In the genomic region with DNA sequence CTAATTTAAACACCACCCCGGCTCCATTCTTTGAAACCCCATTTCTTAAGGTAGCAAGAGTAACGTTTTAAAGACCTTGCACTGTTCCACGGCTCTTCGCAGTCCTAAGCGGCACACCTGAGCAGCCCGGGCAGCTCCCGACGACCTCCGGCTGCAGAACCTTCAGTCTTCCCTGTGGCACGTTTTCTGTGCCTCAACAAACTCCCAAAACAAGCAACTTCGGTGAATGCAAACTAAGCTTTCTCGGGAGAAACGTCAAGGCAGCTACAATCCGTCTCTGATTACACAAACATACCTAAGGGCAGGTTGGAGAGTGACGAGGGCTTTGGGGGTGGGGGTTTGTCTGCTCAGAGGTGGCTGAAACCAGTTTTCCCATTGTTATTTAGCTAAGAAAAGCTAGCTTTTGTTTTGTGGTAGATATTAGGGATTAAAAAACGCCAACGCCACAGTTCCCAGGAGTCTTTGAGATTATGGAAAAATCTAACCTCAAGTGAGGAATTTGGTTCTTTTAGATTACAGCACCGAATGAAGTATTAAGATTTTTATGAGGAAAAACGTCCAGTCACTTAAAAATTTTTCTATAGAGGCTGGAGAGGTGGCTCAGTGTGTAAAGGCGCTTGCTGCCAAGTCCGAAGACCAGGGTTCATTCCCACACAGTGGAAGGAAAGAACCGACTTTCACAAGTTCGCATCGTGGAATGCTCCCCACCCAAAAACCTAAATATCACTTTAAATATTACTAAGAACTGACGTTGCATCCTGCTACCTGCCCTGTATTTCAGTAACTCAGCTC, we compare ENCODE assay signal across 8 mouse cellular contexts. TPM values are rescaled to one million over a fixed set of nuclear protein-coding genes. Genes with fewer than 3 reads are reported as not detected.
DNase-seq lines count a peak whose midpoint lies in the region; ATAC-seq lines count a peak whose summit lies in the region.

A gene (minus strand): TSS at position 211 of the 792 bp plus-strand sequence.

- H3K36me3 ChIP-seq in erythroblast, embryonic 14.5 days (ENCODE audit: control insufficient read depth) = no peaks in the 10 kb centered on the region
- H3K36me3 ChIP-seq in forebrain, embryonic 12.5 days (replicated peaks) = no peaks in the 10 kb centered on the region
- H3K36me3 ChIP-seq in limb, embryonic 10.5 days = no peaks in the 10 kb centered on the region
- H3K36me3 ChIP-seq in neural tube, embryonic 13.5 days = no peaks in the 10 kb centered on the region

- peaks cover 5% of the 10 kb centered on the region; the same call in 1 of the 2 replicates for H3K9me3 ChIP-seq in erythroblast, embryonic 14.5 days (ENCODE audit: control insufficient read depth, low read length)
- H3K9me3 ChIP-seq in forebrain, embryonic 12.5 days = no peaks in the 10 kb centered on the region
- no peaks in the 10 kb centered on the region for H3K9me3 ChIP-seq in limb, embryonic 10.5 days (replicated peaks)
- H3K9me3 ChIP-seq in neural tube, embryonic 13.5 days = no peaks in the 10 kb centered on the region

- peak; percentile 39 for DNase-seq in CD4-positive, CD25-positive, alpha-beta regulatory T cell, adult 2 months (ENCODE audit: low read depth, low spot score)
- peak; percentile 56 for DNase-seq in limb, embryonic 10.5 days (ENCODE audit: low spot score)
- no peak for DNase-seq in gastrocnemius, postnatal 4 days (ENCODE audit: low spot score in 2 of 2)
- DNase-seq in cerebellum, adult 11 months = no peak

- H3K27me3 ChIP-seq in erythroblast, embryonic 14.5 days (ENCODE audit: control insufficient read depth) = peaks cover 57% of the 10 kb centered on the region
- peaks cover 59% of the 10 kb centered on the region for H3K27me3 ChIP-seq in forebrain, embryonic 12.5 days
- H3K27me3 ChIP-seq in limb, embryonic 10.5 days (ENCODE audit: low read depth, poor library complexity, severe bottlenecking) = peaks cover 45% of the 10 kb centered on the region
- peaks cover 67% of the 10 kb centered on the region for H3K27me3 ChIP-seq in neural tube, embryonic 13.5 days

- H3K4me3 ChIP-seq in erythroblast, embryonic 14.5 days (replicated peaks) = peak within 1 kb of the TSS; percentile 71
- peak within 1 kb of the TSS; percentile 47 for H3K4me3 ChIP-seq in forebrain, embryonic 12.5 days (replicated peaks)
- peak within 1 kb of the TSS; percentile 66 for H3K4me3 ChIP-seq in limb, embryonic 10.5 days
- peak within 1 kb of the TSS; percentile 55 for H3K4me3 ChIP-seq in neural tube, embryonic 13.5 days

- peak within 1 kb of the TSS; percentile 18; the same call in 1 of the 2 replicates for H3K9ac ChIP-seq in forebrain, embryonic 12.5 days
- H3K9ac ChIP-seq in neural tube, embryonic 13.5 days = peak within 1 kb of the TSS; percentile 61; the same call in 1 of the 2 replicates

- ATAC-seq in erythroblast, adult 5-6 weeks (replicated peaks; ENCODE audit: low FRiP score, poor library complexity, severe bottlenecking) = no peak
- ATAC-seq in forebrain, embryonic 12.5 days (ENCODE audit: low FRiP score) = no peak
- ATAC-seq in neural tube, embryonic 13.5 days (ENCODE audit: low read depth) = peak; percentile 12; the same call in 1 of the 2 replicates

- H3K27ac ChIP-seq in forebrain, embryonic 12.5 days = no peak within 1 kb of the TSS
- H3K27ac ChIP-seq in limb, embryonic 10.5 days = peak within 1 kb of the TSS; percentile 88
- no peak within 1 kb of the TSS for H3K27ac ChIP-seq in neural tube, embryonic 13.5 days (replicated peaks)

- H3K4me1 ChIP-seq in erythroblast, embryonic 14.5 days (ENCODE audit: control insufficient read depth) = peaks cover 16% of the 10 kb centered on the region
- peaks cover 12% of the 10 kb centered on the region for H3K4me1 ChIP-seq in forebrain, embryonic 12.5 days
- peaks cover 32% of the 10 kb centered on the region for H3K4me1 ChIP-seq in limb, embryonic 10.5 days
- peaks cover 20% of the 10 kb centered on the region for H3K4me1 ChIP-seq in neural tube, embryonic 13.5 days (replicated peaks)

- WGBS in forebrain, embryonic 12.5 days = 1% methylated on average over 25 of the region's 25 CpGs
- 3% methylated on average over 25 of the region's 25 CpGs for WGBS in limb, embryonic 10.5 days
- 4% methylated on average over 25 of the region's 25 CpGs for WGBS in neural tube, embryonic 13.5 days

- peak within 1 kb of the TSS; percentile 68 for H3K4me2 ChIP-seq in forebrain, embryonic 12.5 days
- H3K4me2 ChIP-seq in neural tube, embryonic 13.5 days = peak within 1 kb of the TSS; percentile 83

RNA-seq across cellular contexts. Expression of the gene that starts here (rescaled TPM):
- polyA plus RNA-seq in erythroblast, embryonic 14.5 days (2012) = not detected in 2 replicates
- 0.42 and 0.77 TPM in 2 replicates for total RNA-seq in erythroblast, adult 5-6 weeks (2015; ENCODE audit: low replicate concordance)
- 0.84 and 2.6 TPM in 2 replicates for total RNA-seq in erythroblast, adult 5-6 weeks (2017; ENCODE audit: low replicate concordance)
- polyA plus RNA-seq in forebrain, embryonic 12.5 days (2016; fragmentation: Nextera tagmentation; extraction: Ambion mirVana) = 0.86 and 1.1 TPM in 2 replicates
- polyA plus RNA-seq in limb, embryonic 10.5 days (2016; fragmentation: Nextera tagmentation; extraction: Ambion mirVana) = 3.6 and 5.5 TPM in 2 replicates
- 0.93 and 0.99 TPM in 2 replicates for polyA plus RNA-seq in neural tube, embryonic 13.5 days (2015; fragmentation: Nextera tagmentation; extraction: Ambion mirVana)
- 1 to 10 TPM; 2.3 to 2.9 TPM for total RNA-seq in gastrocnemius, postnatal 4 days (2021)

Comparison
In these comparisons a context has a peak if more than half of its experiments do, and no peak if none do; other contexts are left out.
1. Peak in ATAC-seq, H3K4me3 ChIP-seq, H3K9ac ChIP-seq and H3K4me2 ChIP-seq in neural tube, embryonic 13.5 days; RNA of the gene not detected or under 1 TPM.
2. DNase-seq: peak in CD4-positive, CD25-positive, alpha-beta regulatory T cell, adult 2 months (single experiment) and limb, embryonic 10.5 days (single experiment); none in gastrocnemius, postnatal 4 days (0 of 2) and cerebellum, adult 11 months (single experiment).
3. Peak in every context shown above with its lines, with median percentiles within 50 percentile points of each other: H3K4me3 ChIP-seq.